Mouse (Mus musculus): ENCODE measurements around the gene Plcl1. TPM values are rescaled to one million over a fixed set of nuclear protein-coding genes. Genes with fewer than 3 reads are reported as not detected.

Plcl1 gene
- polyA plus RNA-seq, 1 experiment from 2014 or later = 1.7 TPM

- H3K27me3 ChIP-seq = no peaks in the 10 kb centered on the region
- no peak overlapping the region for H3K4me2 ChIP-seq (replicated peaks)
- H3K4me1 ChIP-seq = no peaks in the 10 kb centered on the region
- WGBS = 75% methylated on average over 5 of the region's 5 CpGs
- no peak overlapping the region for H3K9ac ChIP-seq
- H3K4me3 ChIP-seq = no peak overlapping the region
- ATAC-seq (ENCODE audit: insufficient number of reproducible peaks, insufficient read depth, low FRiP score, low TSS enrichment) = no peak
- H3K36me3 ChIP-seq = no peaks in the 10 kb centered on the region
- no peaks in the 10 kb centered on the region for H3K9me3 ChIP-seq
- H3K27ac ChIP-seq = no peak overlapping the region
These were observed 280.5 kb downstream of the Plcl1 start for GRCm38 (mm10) chr1:55686261-55686660.

- Histone ChIP-seq H3K4me3 (no peak overlapping the region), H3K9ac (no peak overlapping the region), H3K27me3 (no peaks in the 10 kb centered on the region), H3K9me3 (no peaks in the 10 kb centered on the region), H3K27ac (no peak overlapping the region), H3K4me1 (no peaks in the 10 kb centered on the region), H3K4me2 (replicated peaks) (no peak overlapping the region), H3K36me3 (no peaks in the 10 kb centered on the region)
- ATAC-seq (ENCODE audit: insufficient number of reproducible peaks, insufficient read depth, low FRiP score, low TSS enrichment) = no peak
- WGBS = 86% methylated on average over 10 of the region's 10 CpGs
These were observed 288.0 kb downstream of the Plcl1 start for GRCm38 (mm10) chr1:55693636-55694220.

GRCm38 (mm10) chr1:55696206-55696605 lies 290.5 kb downstream of the Plcl1 start:
- no peaks in the 10 kb centered on the region for H3K4me1 ChIP-seq
- no peak overlapping the region for H3K27ac ChIP-seq
- no peaks in the 10 kb centered on the region for H3K27me3 ChIP-seq
- H3K9me3 ChIP-seq = no peaks in the 10 kb centered on the region
- H3K9ac ChIP-seq = no peak overlapping the region
- no peaks in the 10 kb centered on the region for H3K36me3 ChIP-seq
- no peak for ATAC-seq (ENCODE audit: insufficient number of reproducible peaks, insufficient read depth, low FRiP score, low TSS enrichment)
- H3K4me2 ChIP-seq (replicated peaks) = no peak overlapping the region
- WGBS = 95% methylated on average over 5 of the region's 5 CpGs
- no peak overlapping the region for H3K4me3 ChIP-seq

- no peaks in the 10 kb centered on the region for H3K4me1 ChIP-seq
- H3K27ac ChIP-seq = no peak overlapping the region
- no peak overlapping the region for H3K4me2 ChIP-seq (replicated peaks)
- H3K9ac ChIP-seq = no peak overlapping the region
- H3K9me3 ChIP-seq = no peaks in the 10 kb centered on the region
- H3K27me3 ChIP-seq = no peaks in the 10 kb centered on the region
- H3K36me3 ChIP-seq = no peaks in the 10 kb centered on the region
- WGBS = 80% methylated on average over 3 of the region's 3 CpGs
- ATAC-seq (ENCODE audit: insufficient number of reproducible peaks, insufficient read depth, low FRiP score, low TSS enrichment) = no peak
- H3K4me3 ChIP-seq = no peak overlapping the region
These were observed 293.8 kb downstream of the Plcl1 start for GRCm38 (mm10) chr1:55699393-55699970.

GRCm38 (mm10) chr1:55700016-55700415 lies 294.3 kb downstream of the Plcl1 start:
- ATAC-seq (ENCODE audit: insufficient number of reproducible peaks, insufficient read depth, low FRiP score, low TSS enrichment) = no peak
- no peaks in the 10 kb centered on the region; the same call in 1 of the 2 replicates for H3K4me1 ChIP-seq
- H3K4me3 ChIP-seq = no peak overlapping the region
- no peak overlapping the region for H3K9ac ChIP-seq
- no peak overlapping the region for H3K27ac ChIP-seq
- no peaks in the 10 kb centered on the region for H3K9me3 ChIP-seq
- H3K4me2 ChIP-seq (replicated peaks) = no peak overlapping the region
- no peaks in the 10 kb centered on the region for H3K27me3 ChIP-seq
- WGBS = 89% methylated on average over 1 of the region's 1 CpGs
- H3K36me3 ChIP-seq = no peaks in the 10 kb centered on the region

- H3K4me1 ChIP-seq = no peaks in the 10 kb centered on the region; the same call in 1 of the 2 replicates
- no peak overlapping the region for H3K27ac ChIP-seq
- H3K9me3 ChIP-seq = no peaks in the 10 kb centered on the region
- no peak overlapping the region for H3K4me3 ChIP-seq
- no peak overlapping the region for H3K9ac ChIP-seq
- WGBS = 43% methylated on average over 6 of the region's 6 CpGs
- ATAC-seq (ENCODE audit: insufficient number of reproducible peaks, insufficient read depth, low FRiP score, low TSS enrichment) = no peak
- H3K27me3 ChIP-seq = no peaks in the 10 kb centered on the region
- no peaks in the 10 kb centered on the region for H3K36me3 ChIP-seq
- H3K4me2 ChIP-seq (replicated peaks) = no peak overlapping the region
These were observed 295.0 kb downstream of the Plcl1 start for GRCm38 (mm10) chr1:55700726-55701125.

- H3K9me3 ChIP-seq = no peaks in the 10 kb centered on the region
- 85% methylated on average over 6 of the region's 6 CpGs for WGBS
- H3K27me3 ChIP-seq = no peaks in the 10 kb centered on the region
- no peaks in the 10 kb centered on the region; the same call in 1 of the 2 replicates for H3K4me1 ChIP-seq
- H3K27ac ChIP-seq = no peak overlapping the region
- H3K4me2 ChIP-seq (replicated peaks) = no peak overlapping the region
- no peaks in the 10 kb centered on the region for H3K36me3 ChIP-seq
- H3K4me3 ChIP-seq = no peak overlapping the region
- H3K9ac ChIP-seq = no peak overlapping the region
- ATAC-seq (ENCODE audit: insufficient number of reproducible peaks, insufficient read depth, low FRiP score, low TSS enrichment) = no peak
These were observed 295.9 kb downstream of the Plcl1 start for GRCm38 (mm10) chr1:55701601-55702000.

- Histone ChIP-seq H3K36me3 (no peaks in the 10 kb centered on the region), H3K4me2 (replicated peaks) (no peak overlapping the region), H3K9ac (no peak overlapping the region), H3K9me3 (no peaks in the 10 kb centered on the region), H3K27me3 (no peaks in the 10 kb centered on the region), H3K4me1 (no peaks in the 10 kb centered on the region; the same call in 1 of the 2 replicates), H3K4me3 (no peak overlapping the region), H3K27ac (no peak overlapping the region)
- no peak for ATAC-seq (ENCODE audit: insufficient number of reproducible peaks, insufficient read depth, low FRiP score, low TSS enrichment)
- 48% methylated on average over 3 of the region's 3 CpGs for WGBS
These were observed 296.4 kb downstream of the Plcl1 start for GRCm38 (mm10) chr1:55702106-55702505.

GRCm38 (mm10) chr1:55704707-55705106 lies 299.0 kb downstream of the Plcl1 start:
- Histone ChIP-seq H3K27ac (no peak overlapping the region), H3K9ac (no peak overlapping the region), H3K9me3 (no peaks in the 10 kb centered on the region), H3K27me3 (no peaks in the 10 kb centered on the region), H3K4me1 (no peaks in the 10 kb centered on the region; the same call in 1 of the 2 replicates), H3K4me2 (replicated peaks) (no peak overlapping the region), H3K36me3 (no peaks in the 10 kb centered on the region), H3K4me3 (no peak overlapping the region)
- 59% methylated on average over 2 of the region's 2 CpGs for WGBS
- ATAC-seq (ENCODE audit: insufficient number of reproducible peaks, insufficient read depth, low FRiP score, low TSS enrichment) = no peak

- Histone ChIP-seq H3K36me3 (no peaks in the 10 kb centered on the region), H3K4me2 (replicated peaks) (0 out of 2 replicates have a peak overlapping the region, but pooled peaks have one; percentile 9), H3K4me3 (no peak overlapping the region), H3K27ac (no peak overlapping the region), H3K27me3 (no peaks in the 10 kb centered on the region), H3K9ac (no peak overlapping the region), H3K9me3 (no peaks in the 10 kb centered on the region), H3K4me1 (no peaks in the 10 kb centered on the region; the same call in 1 of the 2 replicates)
- WGBS = 63% methylated on average over 6 of the region's 6 CpGs
- no peak for ATAC-seq (ENCODE audit: insufficient number of reproducible peaks, insufficient read depth, low FRiP score, low TSS enrichment)
These were observed 299.5 kb downstream of the Plcl1 start for GRCm38 (mm10) chr1:55705173-55705572.

- no peaks in the 10 kb centered on the region for H3K36me3 ChIP-seq
- no peak overlapping the region for H3K27ac ChIP-seq
- no peak overlapping the region for H3K4me2 ChIP-seq (replicated peaks)
- ATAC-seq (ENCODE audit: insufficient number of reproducible peaks, insufficient read depth, low FRiP score, low TSS enrichment) = no peak
- H3K9ac ChIP-seq = no peak overlapping the region
- H3K4me3 ChIP-seq = no peak overlapping the region
- H3K27me3 ChIP-seq = no peaks in the 10 kb centered on the region
- WGBS = 63% methylated on average over 3 of the region's 3 CpGs
- no peaks in the 10 kb centered on the region; the same call in 1 of the 2 replicates for H3K4me1 ChIP-seq
- H3K9me3 ChIP-seq = no peaks in the 10 kb centered on the region
These were observed 300.0 kb downstream of the Plcl1 start for GRCm38 (mm10) chr1:55705756-55706155.

GRCm38 (mm10) chr1:55706933-55707332 lies 301.2 kb downstream of the Plcl1 start:
- ATAC-seq (ENCODE audit: insufficient number of reproducible peaks, insufficient read depth, low FRiP score, low TSS enrichment) = no peak
- no peak overlapping the region for H3K4me2 ChIP-seq (replicated peaks)
- H3K27ac ChIP-seq = no peak overlapping the region
- H3K9ac ChIP-seq = no peak overlapping the region
- 59% methylated on average over 1 of the region's 1 CpGs for WGBS
- H3K9me3 ChIP-seq = no peaks in the 10 kb centered on the region
- H3K4me1 ChIP-seq = no peaks in the 10 kb centered on the region; the same call in 1 of the 2 replicates
- H3K4me3 ChIP-seq = no peak overlapping the region
- no peaks in the 10 kb centered on the region for H3K27me3 ChIP-seq
- H3K36me3 ChIP-seq = no peaks in the 10 kb centered on the region
